19 mouse cellular contexts compared by ENCODE assay signal in genomic region chr6:50038369-50038768, GRCm38 (mm10).
DNase-seq lines count a peak whose midpoint lies in the region; ATAC-seq and TF ChIP-seq lines count a peak whose summit lies in the region.
"Had no signal": no experiment of that assay in that cellular context is flagged by ENCODE, and none has a peak within 500 bp of the region (broad histone marks: within the 10 kb centered on the region; RNA-seq: fewer than 3 reads in every experiment).

No protein-coding gene starts in this region.

- no peak overlapping the region for H3K9ac ChIP-seq in hindbrain, embryonic 12.5 days
- H3K9ac ChIP-seq in embryonic facial prominence, embryonic 12.5 days, result no peak overlapping the region
- H3K9ac ChIP-seq in limb, embryonic 14.5 days (ENCODE audit: low read depth, low read length, severe bottlenecking), result no peak overlapping the region
- H3K9ac ChIP-seq: limb, embryonic 12.5 days; liver, embryonic 13.5 days; lung, embryonic 14.5 days; stomach, embryonic 15.5 days had no signal

- WGBS in hindbrain, embryonic 10.5 days, result 61% methylated on average over 3 of the region's 3 CpGs
- WGBS in hindbrain, embryonic 12.5 days, result 74% methylated on average over 3 of the region's 3 CpGs
- WGBS in embryonic facial prominence, embryonic 12.5 days, result 24% methylated on average over 3 of the region's 3 CpGs
- WGBS in limb, embryonic 14.5 days, result 51% methylated on average over 3 of the region's 3 CpGs

- H3K27me3 ChIP-seq in hindbrain, embryonic 10.5 days (ENCODE audit: insufficient read depth, poor library complexity, severe bottlenecking), result no peaks in the 10 kb centered on the region
- no peaks in the 10 kb centered on the region for H3K27me3 ChIP-seq in hindbrain, embryonic 12.5 days
- no peaks in the 10 kb centered on the region for H3K27me3 ChIP-seq in embryonic facial prominence, embryonic 12.5 days
- no peaks in the 10 kb centered on the region for H3K27me3 ChIP-seq in limb, embryonic 14.5 days (ENCODE audit: control insufficient read depth, insufficient read depth, low read length)
- H3K27me3 ChIP-seq: limb, embryonic 12.5 days; liver, embryonic 13.5 days; stomach, embryonic 15.5 days had no signal

- peaks cover 11% of the 10 kb centered on the region for H3K4me1 ChIP-seq in hindbrain, embryonic 10.5 days (replicated peaks)
- peaks cover 8% of the 10 kb centered on the region; the same call in 1 of the 2 replicates for H3K4me1 ChIP-seq in hindbrain, embryonic 12.5 days
- H3K4me1 ChIP-seq in brown adipose tissue, adult 24 weeks (ENCODE audit: control insufficient read depth, insufficient read depth, insufficient read length, low read length), result peaks cover 4% of the 10 kb centered on the region; the same call in 1 of the 2 replicates
- peaks cover 15% of the 10 kb centered on the region; the same call in 1 of the 2 replicates for H3K4me1 ChIP-seq in embryonic facial prominence, embryonic 12.5 days
- H3K4me1 ChIP-seq in limb, embryonic 14.5 days (ENCODE audit: control insufficient read depth, insufficient read depth, low read length), result 0 out of 2 replicates have a peak, but pooled peaks cover 3% of the 10 kb centered on the region

- H3K27ac ChIP-seq in hindbrain, embryonic 10.5 days, result 0 out of 2 replicates have a peak overlapping the region, but pooled peaks have one; percentile 3
- H3K27ac ChIP-seq in hindbrain, embryonic 12.5 days, result no peak overlapping the region
- H3K27ac ChIP-seq in brown adipose tissue, adult 24 weeks (replicated peaks; ENCODE audit: low read depth, low read length), result 0 out of 2 replicates have a peak overlapping the region, but pooled peaks have one; percentile 23
- H3K27ac ChIP-seq in embryonic facial prominence, embryonic 12.5 days, result peak overlapping the region; percentile 18; the same call in 1 of the 2 replicates
- no peak overlapping the region for H3K27ac ChIP-seq in limb, embryonic 14.5 days (replicated peaks; ENCODE audit: low read depth, low read length)
- H3K27ac ChIP-seq: limb, embryonic 12.5 days; liver, embryonic 13.5 days; stomach, embryonic 15.5 days had no signal

- H3K4me2 ChIP-seq in hindbrain, embryonic 12.5 days (replicated peaks), result no peak overlapping the region
- H3K4me2 ChIP-seq in embryonic facial prominence, embryonic 12.5 days (replicated peaks), result no peak overlapping the region
- no peak overlapping the region for H3K4me2 ChIP-seq in limb, embryonic 14.5 days (replicated peaks; ENCODE audit: low read depth, low read length, severe bottlenecking)
- H3K4me2 ChIP-seq: limb, embryonic 12.5 days; liver, embryonic 13.5 days; midbrain, embryonic 11.5 days; stomach, embryonic 15.5 days had no signal

- H3K36me3 ChIP-seq in hindbrain, embryonic 10.5 days, result no peaks in the 10 kb centered on the region
- H3K36me3 ChIP-seq in hindbrain, embryonic 12.5 days, result no peaks in the 10 kb centered on the region
- no peaks in the 10 kb centered on the region for H3K36me3 ChIP-seq in embryonic facial prominence, embryonic 12.5 days
- no peaks in the 10 kb centered on the region for H3K36me3 ChIP-seq in limb, embryonic 14.5 days (ENCODE audit: control insufficient read depth, insufficient read depth, low read length)
- H3K36me3 ChIP-seq: limb, embryonic 12.5 days; liver, embryonic 13.5 days; stomach, embryonic 15.5 days had no signal

- DNase-seq in hindbrain, embryonic 10.5 days (ENCODE audit: low spot score), result no peak
- no peak for DNase-seq in limb, embryonic 14.5 days (ENCODE audit: low spot score)
- DNase-seq in cerebellum, postnatal 14 days, result no peak
- DNase-seq in layer of hippocampus, postnatal 14 days (ENCODE audit: low spot score in 2 of 2), result no peak
- DNase-seq: cerebellum, adult 8-10 months; heart, postnatal 36 days; kidney, adult 11 months; layer of hippocampus, adult 9-11 months; liver, embryonic 13.5 days; right cerebral cortex, adult 18-20 months; thymus, adult 2 months had no signal

- no peak for ATAC-seq in hindbrain, embryonic 12.5 days (ENCODE audit: low FRiP score)
- ATAC-seq in embryonic facial prominence, embryonic 12.5 days (ENCODE audit: insufficient number of reproducible peaks, insufficient read depth, low FRiP score, low TSS enrichment), result no peak
- ATAC-seq in limb, embryonic 14.5 days (ENCODE audit: low FRiP score, low read depth), result peak; percentile 37; the same call in 1 of the 2 replicates
- ATAC-seq: forebrain, embryonic 14.5 days had no signal

- H3K9me3 ChIP-seq in hindbrain, embryonic 10.5 days, result no peaks in the 10 kb centered on the region
- H3K9me3 ChIP-seq in hindbrain, embryonic 12.5 days (replicated peaks), result no peaks in the 10 kb centered on the region
- H3K9me3 ChIP-seq in embryonic facial prominence, embryonic 12.5 days, result no peaks in the 10 kb centered on the region
- H3K9me3 ChIP-seq in limb, embryonic 14.5 days (ENCODE audit: control insufficient read depth, low read length), result no peaks in the 10 kb centered on the region
- H3K9me3 ChIP-seq: limb, embryonic 12.5 days; liver, embryonic 13.5 days; stomach, embryonic 15.5 days had no signal

- H3K4me3 ChIP-seq in hindbrain, embryonic 10.5 days, result no peak overlapping the region
- H3K4me3 ChIP-seq in hindbrain, embryonic 12.5 days, result no peak overlapping the region
- no peak overlapping the region for H3K4me3 ChIP-seq in brown adipose tissue, adult 24 weeks (ENCODE audit: insufficient read depth, low read depth, low read length)
- H3K4me3 ChIP-seq in embryonic facial prominence, embryonic 12.5 days, result no peak overlapping the region
- no peak overlapping the region for H3K4me3 ChIP-seq in limb, embryonic 14.5 days (replicated peaks; ENCODE audit: low read length)
- H3K4me3 ChIP-seq: limb, embryonic 12.5 days; liver, embryonic 13.5 days; stomach, embryonic 15.5 days had no signal

- TF ChIP-seq POLR2A in limb, embryonic 14.5 days (IDR thresholded peaks at IDR 0.05; ENCODE audit: borderline replicate concordance, extremely low read depth, insufficient read depth, insufficient read length), result no peak

Comparison
In these comparisons a context has a peak if more than half of its experiments do, and no peak if none do; other contexts are left out.
1. H3K27ac ChIP-seq: peak in hindbrain, embryonic 10.5 days (single experiment), brown adipose tissue, adult 24 weeks (single experiment) and embryonic facial prominence, embryonic 12.5 days (single experiment); none in hindbrain, embryonic 12.5 days (single experiment) and limb, embryonic 14.5 days (single experiment).